Mouse (Mus musculus): ENCODE measurements around the gene Cftr. TPM values are rescaled to one million over a fixed set of nuclear protein-coding genes. Genes with fewer than 3 reads are reported as not detected.

The Cftr gene
- polyA plus RNA-seq (2015; fragmentation: Nextera tagmentation; extraction: Ambion mirVana), result 0.83 and 1.0 TPM in 2 replicates

- H3K9ac ChIP-seq (ENCODE audit: low read depth, low read length), result peak within 1 kb of the TSS; percentile 72
- H3K9me3 ChIP-seq (ENCODE audit: control insufficient read depth, low read length), result no peaks in the 10 kb centered on the region
- H3K4me1 ChIP-seq (ENCODE audit: control insufficient read depth, insufficient read depth, low read depth, low read length), result no peaks in the 10 kb centered on the region
- peak within 1 kb of the TSS; percentile 56 for H3K4me3 ChIP-seq (ENCODE audit: low read length)
- no peak within 1 kb of the TSS for H3K27ac ChIP-seq (ENCODE audit: low read depth, low read length)
- no peaks in the 10 kb centered on the region for H3K36me3 ChIP-seq (ENCODE audit: control insufficient read depth, insufficient read depth, low read length)
- peak within 1 kb of the TSS; percentile 83 for H3K4me2 ChIP-seq (ENCODE audit: low read length)
- no peaks in the 10 kb centered on the region for H3K27me3 ChIP-seq (replicated peaks; ENCODE audit: control insufficient read depth, insufficient read depth, low read length)
- under 1% methylated on average over 30 of the region's 45 CpGs for WGBS
- ATAC-seq, result peak; percentile 97
Measured at GRCm38 (mm10) chr6:18170311-18170922, at the start of gene Cftr. TSS of gene Cftr (plus strand) at chr6:18170687.

- ATAC-seq, result no peak
- Histone ChIP-seq H3K4me2 (ENCODE audit: low read length) (no peak overlapping the region), H3K27ac (ENCODE audit: low read depth, low read length) (no peak overlapping the region), H3K4me1 (ENCODE audit: control insufficient read depth, insufficient read depth, low read depth, low read length) (no peaks in the 10 kb centered on the region), H3K9me3 (ENCODE audit: control insufficient read depth, low read length) (no peaks in the 10 kb centered on the region), H3K36me3 (ENCODE audit: control insufficient read depth, insufficient read depth, low read length) (no peaks in the 10 kb centered on the region), H3K27me3 (replicated peaks; ENCODE audit: control insufficient read depth, insufficient read depth, low read length) (no peaks in the 10 kb centered on the region), H3K9ac (ENCODE audit: low read depth, low read length) (no peak overlapping the region), H3K4me3 (ENCODE audit: low read length) (no peak overlapping the region)
- WGBS, result 49% methylated on average over 2 of the region's 2 CpGs
Measured at GRCm38 (mm10) chr6:18127206-18127983, 43.1 kb upstream of the Cftr start.

GRCm38 (mm10) chr6:18128059-18128458 lies 42.4 kb upstream of the Cftr start:
- Histone ChIP-seq H3K4me3 (ENCODE audit: low read length) (no peak overlapping the region), H3K9me3 (ENCODE audit: control insufficient read depth, low read length) (no peaks in the 10 kb centered on the region), H3K27me3 (replicated peaks; ENCODE audit: control insufficient read depth, insufficient read depth, low read length) (no peaks in the 10 kb centered on the region), H3K4me1 (ENCODE audit: control insufficient read depth, insufficient read depth, low read depth, low read length) (no peaks in the 10 kb centered on the region), H3K27ac (ENCODE audit: low read depth, low read length) (no peak overlapping the region), H3K36me3 (ENCODE audit: control insufficient read depth, insufficient read depth, low read length) (no peaks in the 10 kb centered on the region), H3K4me2 (ENCODE audit: low read length) (no peak overlapping the region), H3K9ac (ENCODE audit: low read depth, low read length) (no peak overlapping the region)
- WGBS, result 82% methylated on average over 4 of the region's 4 CpGs
- no peak for ATAC-seq

GRCm38 (mm10) chr6:18135246-18135645 lies 35.2 kb upstream of the Cftr start:
- ATAC-seq, result no peak
- H3K4me2 ChIP-seq (ENCODE audit: low read length), result no peak overlapping the region
- H3K4me3 ChIP-seq (ENCODE audit: low read length), result no peak overlapping the region
- WGBS, result 65% methylated on average over 1 of the region's 1 CpGs
- no peaks in the 10 kb centered on the region for H3K4me1 ChIP-seq (ENCODE audit: control insufficient read depth, insufficient read depth, low read depth, low read length)
- H3K9me3 ChIP-seq (ENCODE audit: control insufficient read depth, low read length), result no peaks in the 10 kb centered on the region
- H3K27ac ChIP-seq (ENCODE audit: low read depth, low read length), result no peak overlapping the region
- no peak overlapping the region for H3K9ac ChIP-seq (ENCODE audit: low read depth, low read length)
- H3K27me3 ChIP-seq (replicated peaks; ENCODE audit: control insufficient read depth, insufficient read depth, low read length), result no peaks in the 10 kb centered on the region
- no peaks in the 10 kb centered on the region for H3K36me3 ChIP-seq (ENCODE audit: control insufficient read depth, insufficient read depth, low read length)

- no peaks in the 10 kb centered on the region for H3K27me3 ChIP-seq (replicated peaks; ENCODE audit: control insufficient read depth, insufficient read depth, low read length)
- no peak for ATAC-seq
- no peaks in the 10 kb centered on the region for H3K36me3 ChIP-seq (ENCODE audit: control insufficient read depth, insufficient read depth, low read length)
- no peak overlapping the region for H3K4me2 ChIP-seq (ENCODE audit: low read length)
- no peak overlapping the region for H3K4me3 ChIP-seq (ENCODE audit: low read length)
- no peak overlapping the region for H3K9ac ChIP-seq (ENCODE audit: low read depth, low read length)
- WGBS, result 71% methylated on average over 4 of the region's 4 CpGs
- H3K27ac ChIP-seq (ENCODE audit: low read depth, low read length), result no peak overlapping the region
- no peaks in the 10 kb centered on the region for H3K4me1 ChIP-seq (ENCODE audit: control insufficient read depth, insufficient read depth, low read depth, low read length)
- no peaks in the 10 kb centered on the region for H3K9me3 ChIP-seq (ENCODE audit: control insufficient read depth, low read length)
Measured at GRCm38 (mm10) chr6:18153031-18153430, 17.5 kb upstream of the Cftr start.

GRCm38 (mm10) chr6:18169618-18170017 lies 869 bp upstream of the Cftr start:
- ATAC-seq, result no peak
- H3K4me2 ChIP-seq (ENCODE audit: low read length), result no peak overlapping the region
- H3K36me3 ChIP-seq (ENCODE audit: control insufficient read depth, insufficient read depth, low read length), result no peaks in the 10 kb centered on the region
- H3K27me3 ChIP-seq (replicated peaks; ENCODE audit: control insufficient read depth, insufficient read depth, low read length), result no peaks in the 10 kb centered on the region
- H3K9ac ChIP-seq (ENCODE audit: low read depth, low read length), result no peak overlapping the region
- H3K27ac ChIP-seq (ENCODE audit: low read depth, low read length), result no peak overlapping the region
- 100% methylated on average over 1 of the region's 1 CpGs for WGBS
- no peaks in the 10 kb centered on the region for H3K9me3 ChIP-seq (ENCODE audit: control insufficient read depth, low read length)
- no peak overlapping the region for H3K4me3 ChIP-seq (ENCODE audit: low read length)
- no peaks in the 10 kb centered on the region for H3K4me1 ChIP-seq (ENCODE audit: control insufficient read depth, insufficient read depth, low read depth, low read length)

GRCm38 (mm10) chr6:18171614-18172013 lies 1.1 kb downstream of the Cftr start:
- Histone ChIP-seq H3K4me2 (ENCODE audit: low read length) (no peak overlapping the region), H3K36me3 (ENCODE audit: control insufficient read depth, insufficient read depth, low read length) (no peaks in the 10 kb centered on the region), H3K9ac (ENCODE audit: low read depth, low read length) (no peak overlapping the region), H3K27me3 (replicated peaks; ENCODE audit: control insufficient read depth, insufficient read depth, low read length) (no peaks in the 10 kb centered on the region), H3K9me3 (ENCODE audit: control insufficient read depth, low read length) (no peaks in the 10 kb centered on the region), H3K4me1 (ENCODE audit: control insufficient read depth, insufficient read depth, low read depth, low read length) (no peaks in the 10 kb centered on the region), H3K4me3 (ENCODE audit: low read length) (no peak overlapping the region), H3K27ac (ENCODE audit: low read depth, low read length) (no peak overlapping the region)
- 0 out of 2 replicates have a peak, but pooled peaks have one; percentile 21 for ATAC-seq
- WGBS, result 55% methylated on average over 8 of the region's 8 CpGs

GRCm38 (mm10) chr6:18177509-18177908 lies 7.0 kb downstream of the Cftr start:
- no peak for ATAC-seq
- 73% methylated on average over 2 of the region's 2 CpGs for WGBS
- H3K9me3 ChIP-seq (ENCODE audit: control insufficient read depth, low read length), result no peaks in the 10 kb centered on the region

GRCm38 (mm10) chr6:18180665-18181064 lies 10.2 kb downstream of the Cftr start:
- Histone ChIP-seq H3K27me3 (replicated peaks; ENCODE audit: control insufficient read depth, insufficient read depth, low read length) (no peaks in the 10 kb centered on the region), H3K27ac (ENCODE audit: low read depth, low read length) (no peak overlapping the region), H3K36me3 (ENCODE audit: control insufficient read depth, insufficient read depth, low read length) (no peaks in the 10 kb centered on the region), H3K4me2 (ENCODE audit: low read length) (no peak overlapping the region), H3K9ac (ENCODE audit: low read depth, low read length) (no peak overlapping the region), H3K4me1 (ENCODE audit: control insufficient read depth, insufficient read depth, low read depth, low read length) (no peaks in the 10 kb centered on the region), H3K9me3 (ENCODE audit: control insufficient read depth, low read length) (no peaks in the 10 kb centered on the region), H3K4me3 (ENCODE audit: low read length) (no peak overlapping the region)
- no peak for ATAC-seq
- WGBS, result 69% methylated on average over 3 of the region's 3 CpGs

More at GRCm38 (mm10) chr6:18177509-18177908, 7.0 kb downstream of the Cftr start:
- Histone ChIP-seq H3K4me1 (ENCODE audit: control insufficient read depth, insufficient read depth, low read depth, low read length) (no peaks in the 10 kb centered on the region), H3K4me2 (ENCODE audit: low read length) (no peak overlapping the region), H3K27ac (ENCODE audit: low read depth, low read length) (no peak overlapping the region), H3K9ac (ENCODE audit: low read depth, low read length) (no peak overlapping the region), H3K4me3 (ENCODE audit: low read length) (no peak overlapping the region), H3K36me3 (ENCODE audit: control insufficient read depth, insufficient read depth, low read length) (no peaks in the 10 kb centered on the region), H3K27me3 (replicated peaks; ENCODE audit: control insufficient read depth, insufficient read depth, low read length) (no peaks in the 10 kb centered on the region)
